Mouse (Mus musculus) megakaryocyte, embryonic 14.5 days (primary cell): ENCODE results near the gene Mrps34.

Source experiments
- FLI1 ChIP-seq: IDR thresholded peaks from 2 replicates; pipeline ENCODE4 v1.6.1; 2012; ENCODE audit warnings: low read length, inconsistent platforms, mixed read lengths
- GATA1 ChIP-seq: IDR thresholded peaks from 3 replicates; pipeline ENCODE4 v1.6.1; 2012; ENCODE audit warnings: mixed read lengths, low read length, inconsistent platforms, borderline replicate concordance

DNA sequence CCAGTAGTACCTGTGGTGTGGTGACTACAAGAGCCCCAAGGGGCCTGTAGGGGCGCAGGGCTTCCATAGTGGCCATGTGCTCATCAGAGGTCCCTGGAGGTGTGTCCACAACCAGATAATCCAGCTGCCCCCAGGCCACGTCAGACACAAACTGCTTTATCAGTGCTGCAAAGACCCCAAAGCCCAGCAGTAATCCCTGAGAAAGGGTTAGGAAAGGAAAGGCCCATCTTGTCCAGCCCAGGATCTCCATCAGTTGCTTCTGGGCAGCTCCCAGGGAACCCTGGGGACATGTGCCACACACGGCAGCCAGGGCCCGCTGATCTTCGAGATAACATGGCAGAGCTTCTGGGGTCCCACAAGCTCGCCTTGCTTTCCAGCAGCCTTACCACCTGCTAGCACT, 10.5 kb upstream of the Mrps34 start:
- TF ChIP-seq GATA1 (no peak), FLI1 (no peak)
